Mouse (Mus musculus): ENCODE data around the gene Synpo2. TPM values are rescaled to one million over a fixed set of nuclear protein-coding genes. Genes with fewer than 3 reads are reported as not detected.

Synpo2 gene
- total RNA-seq, 2 experiments from 2014 or later = 1.4 to 2.7 TPM

DNA sequence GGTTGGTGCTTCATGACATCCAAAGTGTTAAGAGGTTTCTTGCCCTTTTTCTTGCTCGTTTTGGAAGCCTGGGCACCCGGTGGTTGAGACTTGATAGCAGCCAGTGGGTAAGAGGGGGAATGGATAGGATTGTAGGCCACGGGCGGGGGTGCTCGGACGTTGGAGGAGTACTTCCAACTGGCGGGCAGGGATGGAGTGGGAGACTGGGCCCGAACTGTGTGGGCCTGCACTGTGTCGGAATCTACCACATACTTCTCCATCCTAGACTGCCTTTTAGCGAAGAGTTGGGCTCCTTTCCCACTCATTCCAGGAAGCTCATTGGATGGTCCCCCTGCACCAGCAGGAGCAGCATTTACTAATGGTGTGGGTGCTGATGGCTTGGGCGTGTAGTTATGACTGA, 123.2 kb downstream of the Synpo2 start:
- intact Hi-C loops (cut with DNase I) = no loop called here
- no peak for DNase-seq (ENCODE audit: extremely low spot score in 1 of 2, low spot score in 2 of 2)

DNA sequence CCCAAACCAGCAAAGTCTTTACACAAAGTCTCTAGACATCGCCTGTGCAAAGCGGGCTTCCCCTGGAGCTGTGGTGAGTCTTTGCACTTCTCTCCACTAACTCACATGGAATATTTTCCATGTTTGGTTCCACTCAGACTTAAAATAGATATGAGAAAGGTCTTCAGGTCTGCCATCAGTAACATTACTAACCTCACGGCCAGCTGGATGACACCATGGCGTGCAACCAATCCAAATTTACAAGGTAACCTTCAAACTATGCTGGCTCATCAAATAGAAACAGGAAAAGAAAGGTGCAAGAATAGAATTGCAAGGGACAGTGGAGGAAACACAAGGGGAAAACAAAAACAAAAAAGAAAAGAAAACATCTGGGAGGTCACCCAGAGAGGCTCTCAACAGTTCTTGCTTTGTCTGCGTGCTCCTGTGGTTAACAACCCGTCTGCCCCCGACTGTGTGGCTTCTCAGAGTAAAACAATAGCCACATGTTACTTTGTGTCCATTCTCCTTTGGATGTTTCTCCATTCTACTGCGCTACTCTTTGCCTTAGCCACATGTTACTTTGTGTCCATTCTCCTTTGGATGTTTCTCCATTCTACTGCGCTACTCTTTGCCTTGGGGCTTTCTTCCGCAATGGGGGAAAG, 124.8 kb downstream of the Synpo2 start:
- intact Hi-C loops (cut with DNase I) = no loop called here
- no peak for DNase-seq (ENCODE audit: extremely low spot score in 1 of 2, low spot score in 2 of 2)

DNA sequence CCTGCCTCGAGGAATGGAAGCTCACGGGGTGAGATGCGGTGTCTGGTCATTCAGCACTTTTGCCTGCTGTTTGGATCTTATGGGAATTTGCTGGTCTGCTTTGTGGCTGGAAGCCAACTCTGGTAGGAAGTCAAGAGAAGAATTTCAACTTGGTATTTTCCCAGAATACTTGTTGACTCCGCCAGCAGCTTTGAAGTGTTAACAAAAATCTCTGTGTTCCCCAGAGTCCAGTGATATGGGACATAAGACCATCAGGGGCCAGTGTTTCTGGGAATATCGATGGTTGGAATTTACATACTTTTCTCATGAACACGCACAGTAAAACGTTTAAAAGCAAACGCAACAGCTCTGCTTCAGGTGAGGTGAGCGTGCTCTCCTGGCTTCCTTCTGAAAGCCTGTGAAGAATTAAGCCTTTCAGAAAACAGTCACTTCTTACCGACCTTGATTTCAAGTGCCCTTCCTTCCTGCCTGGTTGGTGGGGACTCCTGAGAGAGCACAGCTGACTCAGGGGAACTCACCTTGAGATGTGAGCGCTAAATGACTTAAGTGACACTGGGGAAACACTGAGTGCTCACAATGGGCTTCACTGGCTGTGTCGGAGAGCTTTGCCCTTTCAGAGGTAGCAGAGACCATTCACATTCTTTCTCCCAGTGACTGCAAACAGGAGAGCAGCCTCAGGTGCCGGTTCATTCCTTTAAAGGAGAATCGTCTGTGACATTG, 128.0 kb downstream of the Synpo2 start:
- DNase-seq (ENCODE audit: extremely low spot score in 1 of 2, low spot score in 2 of 2) = peak in 1 of 2 experiments; percentile 46
- intact Hi-C loops (cut with DNase I) = no loop called here

DNA sequence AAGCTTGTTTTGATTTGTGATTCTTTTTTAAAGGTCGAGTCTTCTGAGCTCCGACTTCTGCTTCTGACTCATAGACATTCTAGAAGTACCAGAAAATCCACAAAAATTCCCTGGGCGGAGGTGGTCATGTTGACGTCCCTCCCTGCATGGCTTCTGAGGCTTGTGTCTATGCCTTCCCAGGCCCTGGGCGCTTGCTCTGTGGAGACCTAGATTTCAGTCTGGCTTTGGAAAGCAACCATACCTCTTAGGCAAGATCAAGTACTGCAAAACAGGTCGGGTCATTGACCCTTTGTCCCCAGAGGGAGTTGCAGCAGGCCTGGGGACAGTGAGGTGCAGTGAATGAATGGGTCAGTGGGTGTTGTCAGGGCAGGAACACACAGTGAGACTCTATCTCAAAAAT, 131.6 kb downstream of the Synpo2 start:
- no peak for DNase-seq (ENCODE audit: extremely low spot score in 1 of 2, low spot score in 2 of 2)
- intact Hi-C loops (cut with DNase I) = loop anchor here (5.0 kb wide), 2 partner anchors 122 to 167 kb away; partner anchors contain the start of gene Usp53

DNA sequence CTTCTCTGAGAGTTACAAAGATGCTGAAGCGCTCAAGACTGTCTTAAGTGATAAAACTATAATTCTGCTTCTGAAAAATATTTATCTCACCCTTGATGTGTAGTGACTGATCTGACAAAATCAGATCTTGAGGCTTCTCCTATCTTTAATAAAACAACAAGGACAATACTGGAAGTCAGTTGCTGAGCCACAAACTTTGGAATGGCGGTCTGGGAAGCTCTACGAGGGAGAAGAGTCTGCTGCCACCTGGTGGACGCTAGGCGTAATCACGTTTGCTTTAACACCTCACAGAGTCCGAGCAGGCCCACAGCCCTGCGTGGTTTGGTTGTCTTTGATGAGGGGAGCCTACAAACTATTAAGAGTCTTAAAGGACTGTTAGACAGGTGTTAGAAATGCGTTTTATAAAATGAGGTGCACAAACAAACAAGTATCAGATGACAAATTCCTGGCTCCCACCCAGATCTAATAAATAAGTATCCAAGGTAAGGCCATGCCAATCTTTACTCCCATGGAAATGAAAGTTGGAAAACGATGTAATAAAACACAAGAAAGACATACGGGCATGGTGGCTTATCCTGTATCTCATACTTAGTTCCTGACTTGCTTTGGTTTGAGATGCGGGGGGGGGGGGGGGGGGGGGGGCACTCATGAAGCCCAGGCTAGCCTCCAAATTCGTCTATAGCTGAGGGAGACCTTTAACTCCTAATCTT, 132.6 kb downstream of the Synpo2 start:
- intact Hi-C loops (cut with DNase I) = loop anchor here (5.0 kb wide), 2 partner anchors 121 to 166 kb away; partner anchors contain the start of gene Usp53
- DNase-seq (ENCODE audit: extremely low spot score in 1 of 2, low spot score in 2 of 2) = peak; percentile 77 to 79

DNA sequence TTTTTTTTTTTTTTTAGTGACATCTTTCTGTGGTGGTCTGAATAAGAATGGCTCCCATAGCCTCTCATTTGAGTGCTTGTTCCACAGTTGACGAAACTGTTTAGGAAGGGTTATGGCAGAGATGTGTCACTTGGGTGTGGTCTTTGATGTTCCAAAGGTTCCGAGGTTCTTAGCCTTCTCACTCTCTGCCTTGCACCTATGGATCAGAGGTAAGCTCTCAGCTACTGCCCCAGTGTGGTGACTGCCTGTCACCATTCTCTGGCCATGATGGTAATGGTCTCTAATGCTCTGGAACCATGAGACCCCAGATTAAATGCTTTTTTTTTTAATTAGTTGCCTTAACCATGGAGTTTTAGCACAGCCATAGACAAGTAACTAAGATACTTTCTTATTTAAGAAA, 134.2 kb downstream of the Synpo2 start:
- intact Hi-C loops (cut with DNase I) = loop anchor here (5.0 kb wide), 2 partner anchors 119 to 164 kb away; partner anchors contain the start of gene Usp53

DNA sequence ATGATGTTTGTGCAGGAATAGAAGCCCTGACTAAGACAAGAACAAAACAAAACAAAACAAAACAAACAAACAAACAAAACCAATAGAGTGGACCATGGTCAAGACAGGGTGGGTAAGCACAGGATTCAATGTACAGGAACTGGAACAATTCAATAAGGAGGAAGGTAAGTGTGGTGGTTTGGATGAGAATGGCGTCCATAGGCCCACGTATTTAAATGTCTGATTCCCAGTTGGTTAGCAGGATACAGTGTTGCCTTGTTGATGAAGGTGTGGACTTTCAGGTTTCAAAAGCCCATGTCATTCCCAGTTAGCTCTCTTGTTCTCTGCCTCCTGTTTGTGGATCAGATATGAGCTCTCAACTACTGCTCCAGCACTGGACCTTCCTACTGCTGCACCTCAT, 140.8 kb downstream of the Synpo2 start:
- intact Hi-C loops (cut with DNase I) = no loop called here
- DNase-seq (ENCODE audit: extremely low spot score in 1 of 2, low spot score in 2 of 2) = no peak

More for the DNA sequence above, 134.2 kb downstream of the Synpo2 start:
- no peak for DNase-seq (ENCODE audit: extremely low spot score in 1 of 2, low spot score in 2 of 2)

DNA sequence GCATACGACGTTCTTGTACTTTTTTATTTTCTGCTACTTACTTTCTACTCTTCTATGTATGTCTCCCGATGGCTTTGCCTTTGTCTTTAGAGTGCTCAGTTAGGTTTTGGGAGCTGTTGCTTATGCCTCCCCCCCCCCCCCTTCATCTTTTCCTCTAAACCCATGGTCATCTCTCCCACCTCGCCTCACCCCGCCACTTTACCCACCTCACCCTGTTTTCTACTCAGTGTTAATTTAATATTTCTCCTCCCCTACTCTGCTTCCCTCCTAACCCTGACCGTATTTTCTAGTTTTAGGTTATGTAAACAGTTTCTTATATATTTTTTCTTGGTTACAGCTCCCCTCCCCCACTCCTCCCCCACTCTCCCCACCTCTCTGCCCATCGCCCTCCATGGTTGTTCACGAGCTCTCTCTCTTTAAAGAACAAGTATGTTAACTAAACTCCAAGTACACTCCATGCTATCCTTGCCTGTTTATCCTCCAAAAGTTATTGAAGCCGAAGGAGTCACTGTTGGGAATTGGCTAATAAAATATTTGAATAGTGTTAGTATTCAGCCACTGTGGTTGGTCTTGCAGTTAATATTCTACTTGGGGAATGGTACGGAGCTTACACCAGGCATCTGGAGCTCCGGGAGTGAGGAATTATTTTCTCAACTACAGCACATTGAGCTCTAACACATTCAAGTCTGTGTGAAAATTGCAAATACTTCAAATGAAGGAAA, 142.1 kb downstream of the Synpo2 start:
- DNase-seq (ENCODE audit: extremely low spot score in 1 of 2, low spot score in 2 of 2) = no peak

DNA sequence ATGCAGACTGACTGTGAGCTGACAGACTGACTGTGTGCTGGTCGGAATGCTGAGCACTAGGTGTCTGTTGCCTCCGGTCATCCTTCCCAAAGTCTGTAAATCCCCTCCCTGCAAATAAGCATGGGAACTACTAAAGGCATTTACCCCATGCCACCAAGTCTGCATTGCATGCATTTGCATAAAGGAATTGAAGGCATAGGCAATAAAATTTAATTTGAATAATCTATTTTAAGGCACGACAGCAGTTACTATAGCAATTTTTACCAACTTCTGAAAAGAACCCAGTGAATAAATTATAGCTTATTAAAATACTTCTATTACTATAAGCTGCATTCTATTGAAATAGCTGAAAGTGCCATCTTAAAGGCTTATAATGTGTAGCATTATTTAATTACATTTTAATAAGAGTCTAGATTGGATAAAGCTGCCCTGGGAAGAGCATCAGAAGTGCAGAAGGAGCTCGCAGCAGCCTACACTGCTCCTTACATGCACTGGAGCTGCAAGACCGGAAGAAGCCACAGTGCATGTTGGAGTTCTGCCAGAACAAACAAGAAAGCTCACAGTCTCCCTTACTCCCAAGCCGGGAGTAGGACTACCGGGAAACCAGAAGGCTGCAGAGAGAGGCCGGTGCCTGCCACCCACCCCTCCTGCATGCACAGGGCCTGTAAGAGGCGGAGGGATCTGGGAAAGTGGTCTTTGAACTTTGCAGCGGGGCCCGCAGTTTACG, 142.9 kb downstream of the Synpo2 start:
- DNase-seq (ENCODE audit: extremely low spot score in 1 of 2, low spot score in 2 of 2) = peak in 1 of 2 experiments; percentile 35
- intact Hi-C loops (cut with DNase I) = no loop called here

More for the DNA sequence above, 142.1 kb downstream of the Synpo2 start:
- intact Hi-C loops (cut with DNase I) = no loop called here

DNA sequence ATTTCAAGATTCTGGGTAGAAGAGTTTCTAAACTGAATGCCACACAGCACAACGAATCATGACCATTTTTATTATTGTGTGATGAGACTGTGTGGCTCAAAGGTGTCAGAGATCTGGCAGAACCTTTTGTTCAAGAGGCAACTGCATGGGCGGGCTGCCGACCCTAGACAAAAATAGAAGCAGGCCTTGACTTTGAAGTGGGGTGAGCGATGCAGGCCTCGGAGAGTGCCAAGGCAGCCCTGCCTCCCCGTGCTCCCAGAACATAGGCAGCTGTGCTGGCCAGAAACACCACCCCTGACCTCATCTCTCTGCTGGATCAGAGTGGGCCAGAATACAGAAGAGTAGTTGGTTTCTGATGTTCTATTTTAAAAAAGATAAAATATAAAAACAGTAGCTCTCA, 143.5 kb downstream of the Synpo2 start:
- DNase-seq (ENCODE audit: extremely low spot score in 1 of 2, low spot score in 2 of 2) = peak in 1 of 2 experiments; percentile 77
- intact Hi-C loops (cut with DNase I) = no loop called here

DNA sequence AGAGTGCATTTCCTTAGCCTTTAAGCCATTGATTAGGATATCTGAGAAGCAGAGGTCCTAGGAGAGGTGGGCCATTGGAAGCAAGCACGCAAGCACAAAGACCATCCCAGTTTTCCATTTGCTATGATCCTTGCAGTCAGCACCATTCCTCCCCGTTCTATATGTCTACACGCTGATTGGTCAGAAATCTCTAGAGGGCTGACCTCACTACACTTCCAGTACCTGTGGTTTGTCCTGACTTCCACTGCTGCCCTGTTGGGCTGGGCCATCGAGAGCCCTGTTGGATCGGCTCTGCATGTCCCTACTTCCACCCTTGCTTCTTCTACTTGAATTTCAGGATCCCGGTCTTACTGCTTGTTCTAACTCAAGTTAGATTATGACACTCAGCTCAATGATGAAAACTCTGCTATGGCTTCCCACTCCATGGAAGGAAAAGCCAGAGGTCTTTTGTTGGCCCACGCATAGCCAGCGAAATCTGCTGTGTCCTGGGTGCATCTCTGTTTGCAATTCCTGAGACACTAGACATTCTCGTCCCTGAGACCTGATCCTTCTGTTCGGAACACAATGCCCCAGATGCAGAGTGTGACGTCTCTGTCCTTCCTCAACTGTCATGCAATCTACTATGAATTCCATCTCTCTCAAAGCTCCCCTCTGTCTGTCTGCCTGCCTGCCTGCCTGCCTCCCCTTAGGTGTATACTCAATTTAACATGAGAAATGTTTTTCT, 146.5 kb downstream of the Synpo2 start:
- DNase-seq (ENCODE audit: extremely low spot score in 1 of 2, low spot score in 2 of 2) = no peak
- intact Hi-C loops (cut with DNase I) = loop anchor here (5.0 kb wide), 1 partner anchor 102 kb away; no protein-coding TSS in a partner anchor

DNA sequence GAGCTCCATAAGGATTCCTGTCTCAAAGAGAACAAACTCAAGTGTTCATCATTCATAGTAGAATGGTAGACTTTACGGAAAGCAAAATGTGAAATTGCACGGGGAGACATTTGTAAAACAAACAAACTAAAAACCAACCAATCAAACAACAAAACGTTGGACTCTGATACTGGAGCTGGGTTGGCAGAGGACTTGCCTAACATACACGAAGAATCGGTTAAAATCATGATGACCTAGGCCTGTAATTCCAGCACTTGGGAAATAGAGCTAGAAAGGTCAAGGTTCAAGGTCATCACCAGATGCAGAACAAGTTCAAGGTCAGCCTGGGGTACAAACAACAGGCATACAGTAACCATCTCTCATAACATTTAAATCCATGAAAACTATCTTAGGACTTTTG, 147.7 kb downstream of the Synpo2 start:
- DNase-seq (ENCODE audit: extremely low spot score in 1 of 2, low spot score in 2 of 2) = no peak
- intact Hi-C loops (cut with DNase I) = loop anchor here (5.0 kb wide), 1 partner anchor 101 kb away; no protein-coding TSS in a partner anchor

DNA sequence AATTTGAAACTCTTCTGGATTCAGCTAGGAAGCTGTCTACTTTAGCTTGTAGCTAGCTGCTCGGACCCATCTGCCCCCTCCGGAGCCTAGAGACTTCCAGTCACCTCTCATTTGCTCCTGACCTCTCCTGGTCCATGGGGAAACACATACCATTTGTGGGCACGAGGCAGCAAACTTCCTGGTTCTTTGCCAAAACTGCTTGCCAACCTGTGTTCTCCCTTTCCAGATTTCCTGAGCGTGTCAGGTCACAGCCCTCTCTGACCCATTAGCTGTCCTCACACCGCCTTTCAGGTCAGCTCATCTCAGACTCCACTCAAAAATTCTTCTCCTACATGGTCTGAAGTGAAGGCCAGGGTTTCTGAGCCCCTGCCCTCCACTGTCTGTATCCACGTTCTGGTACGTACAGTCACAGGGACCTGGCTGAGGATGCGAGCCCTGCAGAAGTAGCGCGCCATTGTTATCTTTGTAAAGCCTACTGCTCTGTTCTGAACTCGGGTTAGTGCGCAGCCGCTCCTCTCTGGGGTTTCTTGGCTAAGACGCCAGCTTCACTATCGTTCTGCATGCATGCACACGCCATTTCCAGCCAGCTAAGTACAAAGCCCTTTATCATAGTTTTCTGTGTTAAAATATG, 150.0 kb downstream of the Synpo2 start:
- DNase-seq (ENCODE audit: extremely low spot score in 1 of 2, low spot score in 2 of 2) = no peak
- intact Hi-C loops (cut with DNase I) = loop anchor here (5.0 kb wide), 1 partner anchor 99 kb away; no protein-coding TSS in a partner anchor

DNA sequence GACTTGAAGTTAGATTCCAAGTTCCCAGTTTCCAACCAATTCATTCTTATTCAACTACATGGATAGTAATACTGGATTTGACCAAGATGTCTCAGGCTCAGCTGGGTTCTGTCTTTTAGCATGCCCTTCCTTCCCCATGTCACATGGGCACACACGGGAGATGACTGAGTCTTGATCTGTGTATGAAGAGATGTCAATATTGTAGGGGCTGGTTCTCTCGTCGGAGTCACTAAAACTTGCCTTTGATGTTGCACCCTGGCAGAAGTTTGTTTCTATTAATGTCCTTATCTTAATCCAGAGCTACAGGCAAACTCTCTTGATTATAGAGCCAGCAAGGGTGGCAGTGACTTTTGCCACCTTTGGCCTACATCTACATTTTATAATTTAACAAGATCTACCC, 154.3 kb downstream of the Synpo2 start:
- intact Hi-C loops (cut with DNase I) = no loop called here
- no peak for DNase-seq (ENCODE audit: extremely low spot score in 1 of 2, low spot score in 2 of 2)

DNA sequence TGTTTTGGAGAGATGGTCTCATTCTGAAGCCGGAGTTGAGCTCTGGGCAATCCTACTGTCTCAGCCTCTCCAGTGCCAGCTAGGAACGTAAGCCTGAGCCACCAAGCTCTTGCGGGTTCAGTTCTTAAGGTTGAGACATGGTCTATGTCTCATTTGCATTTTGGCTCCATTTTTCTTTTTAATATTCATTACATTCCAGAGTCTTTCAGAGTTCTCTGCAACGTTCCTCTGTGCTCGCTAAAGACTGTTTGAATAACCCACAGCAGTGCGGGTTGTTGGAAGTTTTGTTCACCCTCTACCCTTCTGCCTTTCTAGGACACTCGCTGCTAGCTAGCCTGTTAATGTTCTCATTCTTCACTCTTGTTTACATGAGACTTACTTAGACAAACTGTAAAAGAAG, 155.0 kb downstream of the Synpo2 start:
- intact Hi-C loops (cut with DNase I) = no loop called here
- no peak for DNase-seq (ENCODE audit: extremely low spot score in 1 of 2, low spot score in 2 of 2)

DNA sequence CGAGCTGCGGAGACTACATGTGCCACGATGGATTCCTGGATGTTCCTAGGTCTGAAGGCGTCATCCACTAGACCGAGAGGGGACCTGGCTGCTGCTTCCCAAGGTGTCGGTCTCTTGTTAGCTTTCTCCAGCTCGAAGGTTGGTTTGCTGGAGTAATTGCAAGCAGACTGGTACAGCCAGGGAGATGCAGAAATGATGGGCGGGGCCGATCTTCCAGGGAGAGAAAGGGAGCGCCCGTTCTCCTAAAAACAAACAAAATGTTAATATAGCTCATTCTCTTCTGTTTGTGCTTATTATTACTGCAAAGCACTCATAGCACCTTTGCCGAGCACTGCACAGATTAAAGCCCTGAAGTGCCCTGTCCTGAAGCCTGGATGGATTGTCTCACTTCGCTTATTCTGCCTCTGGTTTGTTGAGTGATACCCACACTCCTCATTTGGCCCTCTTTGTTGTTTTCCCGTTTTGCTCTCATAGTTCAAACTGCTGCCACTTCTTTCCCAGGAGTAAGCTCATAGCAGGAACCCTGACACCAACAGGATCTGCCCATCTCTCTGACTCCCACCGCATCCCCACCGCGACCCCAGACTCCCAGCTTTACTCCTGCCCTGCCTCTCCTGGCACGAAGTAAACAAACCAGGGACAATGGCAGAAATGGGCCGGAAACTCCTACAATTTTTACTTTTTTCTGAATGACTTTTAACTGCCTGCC, 155.8 kb downstream of the Synpo2 start:
- intact Hi-C loops (cut with DNase I) = no loop called here
- DNase-seq (ENCODE audit: extremely low spot score in 1 of 2, low spot score in 2 of 2) = no peak

DNA sequence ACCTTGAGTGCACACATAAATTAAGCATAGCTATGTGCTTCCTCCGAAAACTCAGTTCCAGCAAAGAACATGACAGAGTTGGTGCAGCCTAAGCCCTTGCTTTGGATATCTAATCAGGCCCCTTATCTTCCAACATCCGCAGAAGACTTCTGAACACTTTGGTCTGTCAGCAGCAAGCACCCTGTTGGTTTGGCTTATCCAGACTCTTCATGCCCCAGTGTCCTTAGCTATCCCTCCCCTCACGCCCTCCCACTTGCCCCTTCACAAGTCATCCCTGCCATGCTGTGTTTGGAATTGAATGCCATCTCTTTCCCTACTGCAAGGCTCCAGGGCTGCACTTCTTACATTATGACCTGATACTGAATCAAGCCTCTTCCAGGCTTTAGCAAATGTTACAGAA, 160.2 kb downstream of the Synpo2 start:
- DNase-seq (ENCODE audit: extremely low spot score in 1 of 2, low spot score in 2 of 2) = no peak
- intact Hi-C loops (cut with DNase I) = no loop called here

All from left cerebral cortex, postnatal 10 days (tissue).